Mouse (Mus musculus) olfactory bulb, adult 2 months (tissue): Measurements from ENCODE around the gene Pde6h. TPM values are rescaled to one million over a fixed set of nuclear protein-coding genes. Genes with fewer than 3 reads are reported as not detected.
"Not testable (repeated sequence)": the region's sequence is repeated elsewhere in the genome, so short reads cannot be mapped to it uniquely, and the experiment has no call there.

ENCODE experiments used
- H3K27ac ChIP-seq: fragments of 200-500 bp; 2 replicates; pipeline ENCODE4 v1.5.1; 2012; ENCODE audit warnings: low read depth, low read length; ENCODE audit not compliant: insufficient read depth
- H3K4me1 ChIP-seq: fragments of 200-500 bp; 2 replicates; pipeline ENCODE4 v1.6.1; 2012; ENCODE audit warnings: low read length; ENCODE audit not compliant: control insufficient read depth, insufficient read depth
- H3K4me3 ChIP-seq: fragments of 200-500 bp; 2 replicates; pipeline ENCODE4 v1.5.1; 2012; ENCODE audit warnings: mild to moderate bottlenecking, low read depth, low read length, moderate library complexity; ENCODE audit not compliant: insufficient read depth
- CTCF ChIP-seq: fragments of 200-500 bp; IDR thresholded peaks from 2 replicates; pipeline ENCODE4 v1.5.1; 2012; ENCODE audit warnings: low read depth, mild to moderate bottlenecking, low read length, moderate library complexity; ENCODE audit not compliant: insufficient read depth
- POLR2A ChIP-seq: fragments of 200-500 bp; IDR thresholded peaks from 2 replicates; pipeline ENCODE4 v1.6.1; 2012; ENCODE audit warnings: mild to moderate bottlenecking, low read depth, low read length, moderate library complexity; ENCODE audit not compliant: insufficient read depth
- WGBS: fragments of 180-500 bp; shearing (Covaris S2); methylation state at CpG from one replicate; pipeline ENCODE4 v1.1.7; 2018; 5-methylcytosine and 5-hydroxymethylcytosine counted together
- polyA plus RNA-seq: library from polyadenylated mRNA; stranded (reverse); fragments of >200 nt; gene quantifications from 2 replicates; pipeline ENCODE4 v1.2.4, GENCODE M21; 2012; ENCODE audit warnings: low replicate concordance; ENCODE audit not compliant: missing spikeins, insufficient read depth, insufficient read length

Pde6h gene
- not detected in 2 replicates for polyA plus RNA-seq

GRCm38 (mm10) chr6:136923532-136923931, at the start of gene Pde6h:
TSS of gene Pde6h (plus strand) at chr6:136923832.
- no peak within 1 kb of the TSS for H3K4me3 ChIP-seq
- WGBS = 73% methylated on average over 8 of the region's 8 CpGs
- H3K4me1 ChIP-seq = peaks cover 2% of the 10 kb centered on the region; the same call in 1 of the 2 replicates
- no peak for TF ChIP-seq CTCF
- no peak for TF ChIP-seq POLR2A
- H3K27ac ChIP-seq = no peak within 1 kb of the TSS

GRCm38 (mm10) chr6:136874599-136874998, 49.0 kb upstream of the Pde6h start:
- WGBS = 27% methylated on average over 8 of the region's 8 CpGs
- TF ChIP-seq CTCF (no peak), POLR2A (no peak)
- no peak overlapping the region for H3K27ac ChIP-seq
- H3K4me1 ChIP-seq = 0 out of 2 replicates have a peak, but pooled peaks cover 2% of the 10 kb centered on the region
- H3K4me3 ChIP-seq = no peak overlapping the region

- no peak within 1 kb of the TSS for H3K4me3 ChIP-seq
- 62% methylated on average over 9 of the region's 9 CpGs for WGBS
These were observed 48.0 kb upstream of the Pde6h start, which contains the start of gene Mgp for GRCm38 (mm10) chr6:136875670-136876069. TSS of gene Mgp (minus strand) at chr6:136875823.

GRCm38 (mm10) chr6:136881678-136882077, 42.0 kb upstream of the Pde6h start:
- Histone ChIP-seq H3K27ac (no peak overlapping the region), H3K4me1 (no peaks in the 10 kb centered on the region), H3K4me3 (no peak overlapping the region)
- WGBS = 81% methylated on average over 8 of the region's 8 CpGs
- no peak for TF ChIP-seq POLR2A
- TF ChIP-seq CTCF = no peak

More at GRCm38 (mm10) chr6:136875670-136876069, 48.0 kb upstream of the Pde6h start, which contains the start of gene Mgp:
- TF ChIP-seq POLR2A (no peak), CTCF (no peak)
- Histone ChIP-seq H3K4me1 (0 out of 2 replicates have a peak, but pooled peaks cover 2% of the 10 kb centered on the region), H3K27ac (no peak within 1 kb of the TSS)

- Histone ChIP-seq H3K27ac (no peak overlapping the region), H3K4me1 (no peaks in the 10 kb centered on the region), H3K4me3 (no peak overlapping the region)
- 95% methylated on average over 3 of the region's 3 CpGs for WGBS
- TF ChIP-seq POLR2A (no peak), CTCF (no peak)
These were observed 40.2 kb upstream of the Pde6h start for GRCm38 (mm10) chr6:136883431-136883915.

GRCm38 (mm10) chr6:136883961-136884360, 39.7 kb upstream of the Pde6h start:
- TF ChIP-seq CTCF = no peak
- no peak for TF ChIP-seq POLR2A
- H3K4me3 ChIP-seq = no peak overlapping the region
- H3K4me1 ChIP-seq = no peaks in the 10 kb centered on the region
- no peak overlapping the region for H3K27ac ChIP-seq
- 95% methylated on average over 6 of the region's 6 CpGs for WGBS

- 72% methylated on average over 1 of the region's 1 CpGs for WGBS
- H3K4me1 ChIP-seq, H3K4me3 ChIP-seq, H3K27ac ChIP-seq: not testable (repeated sequence)
These were observed 38.9 kb upstream of the Pde6h start for GRCm38 (mm10) chr6:136884766-136885165.

- WGBS = 58% methylated on average over 9 of the region's 9 CpGs
- no peaks in the 10 kb centered on the region for H3K4me1 ChIP-seq
- no peak overlapping the region for H3K27ac ChIP-seq
- no peak for TF ChIP-seq POLR2A
- TF ChIP-seq CTCF = no peak
- no peak overlapping the region for H3K4me3 ChIP-seq
These were observed 35.8 kb upstream of the Pde6h start for GRCm38 (mm10) chr6:136887854-136888253.

GRCm38 (mm10) chr6:136889067-136889466, 34.6 kb upstream of the Pde6h start:
- Histone ChIP-seq H3K4me3 (no peak overlapping the region), H3K4me1 (no peaks in the 10 kb centered on the region), H3K27ac (no peak overlapping the region)
- WGBS = 88% methylated on average over 6 of the region's 6 CpGs
- TF ChIP-seq CTCF (no peak), POLR2A (no peak)

- Histone ChIP-seq H3K27ac (no peak overlapping the region), H3K4me1 (no peaks in the 10 kb centered on the region), H3K4me3 (no peak overlapping the region)
- TF ChIP-seq POLR2A = no peak
- no peak for TF ChIP-seq CTCF
- 87% methylated on average over 6 of the region's 6 CpGs for WGBS
These were observed 34.1 kb upstream of the Pde6h start for GRCm38 (mm10) chr6:136889554-136889953.
